Mouse (Mus musculus): ENCODE data around the gene Sarm1.

Gene Sarm1

DNA sequence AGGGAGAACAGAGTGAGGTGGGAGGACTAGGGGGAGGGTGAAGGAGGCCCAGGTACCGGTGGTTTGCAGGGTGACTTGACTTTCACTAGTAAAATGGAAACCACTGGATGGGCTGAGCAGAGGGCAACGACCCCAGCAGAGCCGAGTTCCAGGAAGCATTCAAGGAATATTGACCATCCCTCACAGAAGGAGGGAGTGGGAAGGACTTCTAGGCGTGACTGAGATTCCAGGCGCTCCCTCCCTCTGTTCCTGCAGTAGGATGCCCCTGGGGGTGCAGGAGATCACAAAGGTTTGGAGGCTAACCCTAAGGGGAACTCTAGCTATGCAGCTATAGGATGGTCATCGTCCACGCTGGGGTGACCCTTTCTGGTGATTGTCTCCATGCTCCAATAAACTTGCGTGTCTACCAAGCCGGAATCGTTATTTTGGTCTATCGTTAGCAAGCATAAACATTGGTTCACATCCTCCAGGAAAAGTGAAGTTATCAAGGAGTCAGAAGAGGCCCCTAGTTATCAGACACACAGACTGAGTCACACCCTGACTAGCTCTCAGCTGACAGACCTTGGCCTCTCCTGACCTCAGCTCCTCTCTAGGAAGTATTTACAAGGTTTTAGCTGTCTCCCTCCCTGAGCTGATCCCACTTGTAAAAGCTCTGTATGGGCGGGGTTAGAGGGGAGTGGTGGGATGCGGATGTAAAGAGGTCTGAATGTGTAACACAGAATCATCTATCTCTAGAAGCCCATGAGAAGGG, 34.1 kb downstream of the Sarm1 start:
- DNase-seq (ENCODE audit: low read depth): no peak

DNA sequence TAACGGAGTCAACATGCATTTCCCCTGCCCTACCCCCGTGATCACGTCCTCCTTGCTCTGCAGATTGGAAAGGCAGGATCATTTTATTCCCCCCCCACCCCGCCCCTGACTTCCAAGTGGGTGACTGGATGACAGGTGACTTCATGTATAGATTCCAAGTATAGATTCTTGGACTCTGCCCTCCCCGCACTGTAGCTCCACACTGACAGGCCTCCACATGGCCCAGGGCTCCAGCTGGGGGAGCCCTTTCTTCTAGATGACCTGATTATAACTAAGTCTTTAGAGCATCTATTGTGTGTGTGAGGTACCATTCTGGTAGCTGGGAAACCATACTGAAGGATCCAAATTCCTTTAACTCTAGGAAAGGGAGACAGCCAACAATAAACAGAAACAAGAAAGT, 34.9 kb downstream of the Sarm1 start:
- no peak for DNase-seq (ENCODE audit: low read depth)

DNA sequence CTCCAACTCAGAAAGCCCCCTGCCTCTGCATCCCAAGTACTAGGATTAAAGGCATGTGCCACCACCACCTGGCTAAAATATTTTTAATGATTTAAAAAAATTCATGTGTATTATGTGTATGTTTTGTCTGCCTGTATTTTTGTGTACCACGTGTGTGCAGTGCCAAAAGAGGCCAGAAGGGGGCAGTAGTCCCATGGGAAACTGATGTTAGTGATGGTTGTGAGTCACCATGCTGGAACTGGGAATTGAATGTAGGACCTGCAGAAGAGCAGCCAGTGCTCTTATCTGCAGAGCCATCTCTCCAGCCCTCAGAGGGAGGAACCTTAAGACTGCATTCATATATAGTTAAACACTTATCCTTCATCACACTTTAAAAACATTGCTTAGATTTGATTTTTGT, 35.7 kb downstream of the Sarm1 start:
- DNase-seq (ENCODE audit: low read depth): peak; percentile 53

DNA sequence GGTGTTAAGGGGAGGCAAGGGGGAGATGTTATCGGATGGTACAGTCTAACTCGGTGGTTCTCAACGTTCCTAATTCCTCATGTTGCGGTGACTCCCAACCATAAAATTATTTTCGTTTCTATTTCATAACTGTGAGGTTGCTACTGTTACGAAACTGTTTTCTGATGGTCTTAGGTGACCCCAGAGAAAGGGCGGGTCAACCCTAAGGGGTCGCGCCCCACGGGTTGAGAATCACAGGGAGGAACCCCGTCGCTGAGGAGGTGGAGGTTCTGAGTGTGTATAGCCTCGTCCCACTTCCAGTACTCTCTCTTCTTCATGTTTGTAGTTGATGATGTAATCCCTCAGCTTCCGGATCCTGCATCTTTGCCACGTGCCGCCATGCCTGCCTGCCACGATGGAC, 38.8 kb downstream of the Sarm1 start:
- no peak for DNase-seq (ENCODE audit: low read depth)

DNA sequence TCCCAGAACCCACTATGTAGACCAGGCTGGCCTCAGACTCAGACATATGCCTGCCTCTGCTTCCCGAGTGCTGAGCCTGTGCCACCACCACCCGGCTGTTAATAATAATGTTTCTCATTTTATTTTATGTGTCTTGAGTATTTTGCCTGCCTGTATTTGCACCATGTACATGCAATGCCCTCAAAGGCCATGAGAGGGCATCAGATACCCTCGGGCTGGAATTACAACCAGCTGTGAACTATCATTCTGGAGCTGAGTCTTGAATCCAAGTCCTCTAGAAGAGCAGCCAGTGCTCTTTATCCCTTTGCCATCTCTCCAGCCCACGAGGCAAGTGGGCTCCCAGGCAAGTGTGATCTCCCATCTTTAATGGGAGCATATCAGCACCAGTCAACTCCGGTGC, 42.2 kb downstream of the Sarm1 start:
- DNase-seq (ENCODE audit: low read depth): peak; percentile 72

DNA sequence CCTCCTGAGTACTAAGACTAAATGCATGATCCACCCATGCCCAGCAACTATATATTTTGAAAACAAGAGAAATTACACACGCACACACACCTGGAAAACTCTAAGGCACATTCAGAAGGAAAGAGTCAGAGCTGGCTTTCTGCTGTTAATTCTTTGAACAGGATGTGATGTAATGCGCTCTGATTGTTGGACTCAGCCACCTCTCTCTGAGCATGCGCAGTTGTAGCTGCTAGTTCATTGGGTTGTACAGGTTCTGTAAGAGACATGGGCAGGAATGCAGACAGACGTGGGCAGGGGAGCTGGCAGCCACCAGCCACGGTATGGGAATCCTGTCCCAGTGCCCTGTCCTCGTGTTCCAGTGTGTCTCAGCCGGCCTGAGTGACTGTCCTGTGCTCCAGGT, 43.3 kb downstream of the Sarm1 start:
- no peak for DNase-seq (ENCODE audit: low read depth)

DNA sequence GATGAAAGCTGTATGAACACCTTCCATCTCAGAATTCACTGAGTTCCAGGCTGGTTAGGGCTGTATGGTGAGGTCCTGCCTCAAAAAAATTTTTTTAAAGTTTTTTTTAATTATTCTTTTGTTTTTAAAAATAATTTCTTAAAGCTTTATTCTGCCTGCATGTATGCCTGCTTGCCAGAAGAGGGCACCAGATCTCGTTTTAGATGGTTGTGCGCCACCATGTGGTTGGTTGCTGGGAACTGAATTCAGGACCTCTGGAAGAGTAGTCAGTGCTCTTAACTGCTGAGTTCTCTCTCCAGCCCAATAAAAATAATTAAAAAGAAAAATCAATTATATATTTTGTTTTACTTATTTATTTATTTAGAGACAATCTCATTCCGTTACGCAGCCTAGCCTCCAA, 43.9 kb downstream of the Sarm1 start:
- peak; percentile 87 for DNase-seq (ENCODE audit: low read depth)

DNA sequence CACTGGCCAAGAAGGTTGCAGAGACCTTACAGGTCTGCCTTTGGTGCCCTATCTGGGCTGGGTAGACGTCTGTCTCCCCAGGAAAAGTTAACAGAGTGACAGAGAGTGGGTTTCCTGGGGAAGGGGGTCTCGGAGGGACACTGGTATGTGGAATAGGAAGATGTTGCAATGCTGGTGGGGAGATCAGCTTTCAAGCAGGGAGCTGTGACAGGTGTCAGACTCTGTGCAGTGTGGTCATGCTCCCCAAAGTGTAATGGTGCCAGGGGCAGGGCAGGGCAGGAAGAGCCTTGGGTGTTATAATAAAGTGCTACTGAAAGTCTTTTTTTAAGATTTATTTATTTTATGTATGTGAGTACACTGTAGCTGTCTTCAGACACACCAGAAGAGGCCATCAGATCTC, 47.2 kb downstream of the Sarm1 start:
- DNase-seq (ENCODE audit: low read depth): no peak

DNA sequence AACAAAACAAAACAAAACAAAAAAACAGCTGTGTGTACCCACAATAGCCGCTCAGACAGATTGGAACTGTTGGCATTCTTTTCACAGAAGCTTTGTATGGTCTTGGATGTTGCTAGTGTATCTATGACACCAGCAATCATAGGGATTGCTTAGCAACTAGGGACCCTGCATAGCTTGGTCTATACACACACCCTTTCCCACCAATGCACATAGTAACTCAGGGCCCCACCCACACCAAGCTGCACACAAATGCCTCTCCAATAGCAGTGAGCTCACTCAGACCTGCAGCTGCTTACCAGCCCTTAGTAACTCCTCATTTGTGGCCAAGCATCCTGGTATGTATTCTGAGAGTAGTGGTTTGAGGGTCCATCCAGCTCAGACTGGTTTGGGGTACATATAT, 49.3 kb downstream of the Sarm1 start:
- DNase-seq (ENCODE audit: low read depth): no peak

DNA sequence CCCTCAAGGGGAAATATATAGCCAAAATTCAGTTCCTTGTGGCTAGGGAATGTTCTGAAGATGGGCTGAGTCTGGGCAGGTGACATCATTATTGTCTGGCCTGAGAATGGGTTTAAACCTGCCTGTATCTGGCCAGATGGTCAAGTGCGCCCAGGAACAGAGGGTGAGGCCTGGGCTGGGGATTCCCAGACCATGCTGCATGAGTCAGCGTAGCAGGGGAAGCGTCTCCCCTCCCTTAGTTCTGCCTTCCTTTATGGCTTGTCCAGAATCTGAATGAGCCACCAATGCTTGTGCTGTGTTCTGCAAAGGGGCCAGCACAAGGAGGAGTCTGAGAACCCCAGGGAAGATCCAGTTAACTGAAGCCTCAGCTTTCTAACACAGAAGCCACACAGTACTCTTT, 50.4 kb downstream of the Sarm1 start:
- peak; percentile 63 for DNase-seq (ENCODE audit: low read depth)

DNA sequence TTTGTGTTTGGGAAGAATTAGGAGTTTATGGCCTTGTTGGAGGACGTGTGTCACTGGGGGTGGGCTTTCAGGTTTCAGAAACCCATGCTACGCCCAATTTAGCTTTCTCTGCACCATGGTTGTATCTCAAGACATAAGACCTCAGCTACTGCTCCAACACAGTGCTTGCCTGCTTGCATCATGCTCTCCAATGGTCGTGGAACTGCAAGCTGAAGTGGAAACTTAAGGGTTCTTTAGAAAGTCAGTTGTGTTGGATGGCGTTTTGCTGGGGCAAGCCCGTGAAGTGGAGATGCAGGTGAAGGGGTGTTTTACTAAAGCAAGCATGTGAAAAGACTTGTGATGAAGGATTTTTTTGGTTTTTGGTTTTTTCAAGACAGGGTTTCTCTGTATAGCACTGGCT, 54.4 kb downstream of the Sarm1 start:
- DNase-seq (ENCODE audit: low read depth): no peak

DNA sequence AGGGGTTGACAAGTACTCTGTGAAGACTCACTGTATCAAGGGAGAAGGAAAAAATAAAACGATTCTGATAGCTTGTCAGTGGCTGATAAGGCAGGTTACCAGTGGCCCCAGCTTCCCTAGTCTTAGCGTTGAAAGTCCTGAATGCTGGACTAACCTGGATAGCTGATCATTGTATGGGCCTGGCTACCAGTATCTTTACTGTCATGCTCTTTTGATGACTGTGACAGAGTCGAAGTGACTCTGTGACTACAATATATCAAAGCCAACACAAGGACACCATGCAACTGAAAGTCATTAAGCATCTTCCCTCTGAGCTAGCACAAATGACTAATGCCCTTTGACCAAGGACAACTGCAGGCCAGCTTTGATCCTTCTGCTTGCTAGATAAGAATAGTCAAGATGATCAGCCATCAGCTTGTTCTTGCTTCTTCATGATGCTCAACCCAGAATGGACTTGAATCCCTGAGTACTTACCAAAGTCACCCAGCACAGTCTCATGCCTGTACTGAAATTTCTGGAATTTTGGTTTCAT, 59.1 kb downstream of the Sarm1 start:
- no peak for DNase-seq (ENCODE audit: low read depth)

DNA sequence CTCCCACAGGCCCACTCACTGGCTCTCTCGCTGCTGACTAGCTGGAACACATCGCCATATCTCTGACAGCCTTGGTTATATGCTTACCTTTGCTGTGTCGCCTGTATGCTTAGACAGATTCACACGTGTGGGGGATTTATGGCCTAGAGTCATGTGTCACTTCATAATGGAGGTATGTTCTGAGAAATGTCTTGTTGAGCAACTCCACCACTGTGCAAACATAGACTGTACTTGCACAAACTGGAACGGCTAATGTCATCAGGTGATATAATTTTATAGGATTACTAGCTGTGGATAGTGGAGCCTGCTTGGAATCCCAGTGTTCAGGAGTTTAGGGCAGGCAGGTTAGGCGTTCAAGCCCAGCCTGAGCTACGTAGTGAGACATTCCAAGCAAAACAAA, 60.4 kb downstream of the Sarm1 start:
- no peak for DNase-seq (ENCODE audit: low read depth)

DNA sequence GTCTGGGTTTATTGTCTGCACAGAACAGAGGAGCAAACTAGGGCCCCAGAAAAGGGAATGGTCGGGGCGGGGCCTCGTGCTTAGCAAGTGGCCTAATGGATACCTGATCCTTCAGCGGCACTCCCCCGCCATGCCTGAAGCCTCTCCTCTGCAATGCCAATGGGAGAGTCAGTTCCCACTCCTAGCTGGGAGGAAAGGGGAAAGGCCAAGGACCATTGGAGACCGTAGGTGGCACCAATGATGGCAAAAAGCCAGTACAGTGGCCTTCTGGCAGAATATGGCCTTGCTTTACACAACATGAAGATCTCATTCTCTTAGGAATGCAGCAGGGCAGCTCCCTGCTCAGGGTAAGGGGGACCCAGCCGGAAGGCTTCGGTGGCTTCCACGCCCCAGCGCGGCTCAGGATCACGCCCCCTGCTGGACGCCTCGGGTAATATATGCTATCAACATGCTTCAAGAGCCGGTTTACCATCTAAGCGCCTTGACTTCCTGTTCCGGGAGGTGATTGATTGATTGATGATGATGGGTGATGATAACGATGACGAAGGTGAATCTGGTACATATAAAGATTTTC, 61.7 kb downstream of the Sarm1 start:
- peak; percentile 36 for DNase-seq (ENCODE audit: low read depth)

DNA sequence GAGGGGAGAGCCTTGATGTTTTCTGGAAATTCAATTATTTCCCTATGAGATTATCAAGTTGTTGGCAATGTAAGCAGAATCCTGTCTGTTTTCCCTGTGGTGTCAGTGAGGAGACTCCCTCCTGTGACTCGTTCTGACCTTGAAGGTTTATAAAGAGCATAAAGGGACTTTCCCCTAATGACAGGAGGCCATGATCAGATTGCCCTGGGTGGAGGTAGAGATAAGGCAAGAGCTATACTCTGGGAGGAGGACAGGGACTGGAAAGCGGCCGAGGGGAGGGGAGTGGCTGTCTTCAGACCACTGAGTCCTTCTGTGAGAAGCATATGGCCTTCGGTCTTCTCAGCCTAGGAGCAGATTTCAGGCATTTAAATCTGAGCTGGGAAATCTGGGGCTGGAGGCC, 63.5 kb downstream of the Sarm1 start:
- DNase-seq (ENCODE audit: low read depth): no peak

DNA sequence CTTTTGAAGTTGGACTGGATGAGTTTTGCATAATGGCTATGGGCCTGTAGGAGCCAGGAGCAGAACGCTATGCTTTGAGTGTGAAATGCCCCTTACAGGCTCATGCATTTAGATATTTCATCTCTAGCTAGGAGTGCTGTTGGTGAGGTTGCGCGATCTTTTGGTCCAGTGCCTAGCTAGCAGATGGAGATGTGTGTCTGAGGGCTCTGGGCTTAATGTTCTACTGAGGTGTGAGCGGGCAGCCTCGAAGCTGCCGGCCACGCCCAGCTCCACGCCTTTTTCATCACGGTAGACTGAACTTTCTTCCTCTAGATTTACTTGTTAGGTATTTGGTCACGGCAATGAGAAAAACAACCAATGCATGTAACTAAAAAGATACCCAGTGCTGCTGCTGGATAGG, 66.4 kb downstream of the Sarm1 start:
- peak; percentile 24 for DNase-seq (ENCODE audit: low read depth)

DNA sequence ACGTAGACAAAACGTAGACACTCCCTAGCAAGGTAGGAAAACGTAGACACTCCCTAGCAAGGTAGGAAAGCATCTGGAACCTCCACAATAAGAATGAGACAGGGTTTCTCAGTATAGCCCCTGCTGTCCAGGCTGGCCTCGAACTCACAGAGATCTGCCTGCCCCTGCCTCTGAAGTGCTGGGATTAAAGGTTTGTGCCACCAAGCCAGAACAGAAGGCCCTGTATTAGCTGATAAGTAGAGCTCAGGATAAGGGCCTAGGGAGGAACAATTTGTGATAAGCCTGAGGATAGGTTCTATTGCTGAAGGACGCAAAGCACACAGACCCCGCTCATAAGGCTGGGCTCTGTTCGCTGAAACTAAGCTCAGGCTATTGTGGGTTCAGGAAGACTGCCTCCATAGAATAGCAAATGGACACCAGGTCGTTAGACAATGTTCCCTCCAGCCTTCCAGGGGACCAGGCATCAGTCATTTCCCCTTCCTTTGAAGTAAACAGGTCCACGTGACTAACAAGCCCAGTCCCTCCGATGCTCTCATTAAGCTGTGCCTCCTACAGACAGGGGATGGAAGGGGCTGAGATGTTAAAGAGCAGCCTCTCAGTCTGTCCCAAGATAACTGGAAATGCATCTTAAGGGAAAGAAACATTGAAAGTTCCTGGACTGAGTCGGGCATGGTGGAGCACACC, 67.2 kb downstream of the Sarm1 start:
- DNase-seq (ENCODE audit: low read depth): no peak

DNA sequence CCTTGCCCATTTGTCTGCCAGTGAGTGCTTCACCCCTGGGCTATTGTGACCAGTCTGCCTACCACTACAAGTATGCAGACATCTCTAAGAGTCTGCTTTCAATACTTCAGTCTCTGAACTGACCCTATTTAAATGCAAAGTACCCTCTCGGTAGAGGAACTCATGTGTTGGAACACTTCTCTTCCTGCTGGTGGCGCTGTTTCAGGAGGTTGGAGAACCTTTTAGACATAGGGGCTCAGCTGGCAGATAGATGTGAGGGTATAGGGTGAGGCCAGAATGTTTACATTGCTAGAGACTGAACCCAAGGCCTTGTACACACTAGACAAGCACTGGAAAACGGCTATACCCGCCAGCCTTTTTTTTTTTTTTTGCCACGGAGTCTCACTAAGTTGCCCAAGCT, 69.2 kb downstream of the Sarm1 start:
- DNase-seq (ENCODE audit: low read depth): no peak

DNA sequence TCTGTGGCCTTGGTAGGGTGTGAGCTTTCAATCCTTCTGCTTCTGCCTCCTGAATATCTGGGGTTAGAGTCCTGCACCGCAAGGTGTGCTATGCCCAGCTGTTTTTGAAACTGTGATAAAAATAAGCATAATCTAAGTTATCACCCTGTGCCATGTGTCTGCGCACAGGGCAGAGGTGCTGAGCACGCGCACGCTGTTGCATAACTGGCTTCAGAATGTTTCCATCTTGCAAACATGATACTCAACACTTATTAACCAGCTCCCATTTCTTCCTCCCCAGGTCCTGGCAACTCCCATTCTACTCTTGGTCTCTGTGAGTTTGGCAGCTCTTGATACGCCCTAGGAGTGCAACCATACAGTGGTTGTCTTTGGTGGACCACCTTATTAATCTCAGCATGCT, 69.9 kb downstream of the Sarm1 start:
- DNase-seq (ENCODE audit: low read depth): no peak

DNA sequence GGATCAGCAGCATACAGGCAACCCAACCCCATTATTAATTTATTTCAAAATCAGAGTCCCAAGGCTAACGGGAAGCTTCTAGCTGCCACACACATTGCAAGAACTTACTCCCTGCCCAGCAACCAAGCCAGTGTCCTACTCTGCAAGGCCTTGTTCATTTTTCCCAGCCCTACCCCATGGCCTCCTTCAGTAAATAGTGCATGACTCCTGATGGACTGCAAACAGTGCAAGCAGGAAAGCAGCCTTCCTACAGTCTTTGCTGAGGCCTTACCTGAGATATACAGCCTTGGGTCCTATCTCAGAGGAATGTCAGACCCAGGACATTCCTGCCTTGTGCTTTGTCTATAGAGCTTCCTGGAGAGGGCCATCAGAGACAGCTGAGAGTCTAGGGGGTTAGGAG, 72.0 kb downstream of the Sarm1 start:
- DNase-seq (ENCODE audit: low read depth): no peak

DNA sequence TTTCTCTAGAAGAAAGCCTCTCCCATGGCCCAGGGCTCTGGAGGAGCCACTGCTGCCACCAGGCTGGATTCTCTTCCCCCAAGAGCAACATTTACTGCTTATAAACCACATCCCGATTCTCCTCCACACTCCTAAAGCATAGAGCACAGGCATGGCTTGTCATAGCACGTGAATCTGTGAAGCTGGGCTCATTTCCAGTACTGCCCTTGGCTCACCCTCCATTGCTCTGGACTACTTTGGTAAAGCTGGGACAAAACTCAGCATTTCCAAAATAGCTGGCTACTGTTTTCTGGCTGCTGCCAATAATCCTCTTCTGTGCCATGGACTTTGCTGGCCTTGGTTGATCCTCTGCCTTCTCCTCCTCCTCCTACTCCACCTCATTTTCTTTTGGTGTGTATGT, 73.2 kb downstream of the Sarm1 start:
- peak; percentile 73 for DNase-seq (ENCODE audit: low read depth)
